Mouse (Mus musculus): Measurements from ENCODE around the gene Gm9774. TPM values are rescaled to one million over a fixed set of nuclear protein-coding genes. Genes with fewer than 3 reads are reported as not detected.

Gene Gm9774
- total and polyA plus RNA-seq, 2 experiments from 2014 or later: 2.5 to 9.2 TPM

- Histone ChIP-seq H3K27ac (ENCODE audit: low read depth, low read length) (no peak within 1 kb of the TSS), H3K4me2 (ENCODE audit: low read depth) (no peak within 1 kb of the TSS), H3K4me1 (ENCODE audit: insufficient read depth) (no peaks in the 10 kb centered on the region), H3K9ac (no peak within 1 kb of the TSS), H3K9me3 (ENCODE audit: low read length) (no peaks in the 10 kb centered on the region), H3K36me3 (ENCODE audit: insufficient read depth) (no peaks in the 10 kb centered on the region), H3K27me3 (ENCODE audit: insufficient read depth, low read length) (no peaks in the 10 kb centered on the region), H3K4me3 (ENCODE audit: low read depth, low read length) (no peak within 1 kb of the TSS)
- 95% methylated on average over 2 of the region's 2 CpGs for WGBS
- DNase-seq (no peak), ATAC-seq (no peak)
- no peak for TF ChIP-seq CTCF (IDR thresholded peaks at IDR 0.05; ENCODE audit: low read depth)
These were observed 3.1 kb upstream of the Gm9774 start, which contains the start of gene Sprr2k for GRCm38 (mm10) chr3:92432282-92432681. Sprr2k (plus strand) TSS chr3:92432582.

- no peak within 1 kb of the TSS for H3K4me3 ChIP-seq (ENCODE audit: low read depth, low read length)
- no peak within 1 kb of the TSS for H3K9ac ChIP-seq
- no peak for TF ChIP-seq CTCF (IDR thresholded peaks at IDR 0.05; ENCODE audit: low read depth)
- H3K4me1 ChIP-seq (ENCODE audit: insufficient read depth): no peaks in the 10 kb centered on the region
- ATAC-seq (no peak), DNase-seq (no peak)
- H3K27me3 ChIP-seq (ENCODE audit: insufficient read depth, low read length): no peaks in the 10 kb centered on the region
- H3K27ac ChIP-seq (ENCODE audit: low read depth, low read length): no peak within 1 kb of the TSS
- H3K4me2 ChIP-seq (ENCODE audit: low read depth): no peak within 1 kb of the TSS
- H3K9me3 ChIP-seq (ENCODE audit: low read length): no peaks in the 10 kb centered on the region
- 94% methylated on average over 2 of the region's 2 CpGs for WGBS
- H3K36me3 ChIP-seq (ENCODE audit: insufficient read depth): no peaks in the 10 kb centered on the region
These were observed 11.4 kb downstream of the Gm9774 start, which contains the start of gene Sprr2j-ps for GRCm38 (mm10) chr3:92417782-92418181. Sprr2j-ps (plus strand) TSS chr3:92418082.

GRCm38 (mm10) chr3:92407691-92408090, 21.5 kb downstream of the Gm9774 start, which contains the start of gene Sprr2i:
Sprr2i (plus strand) TSS chr3:92407991.
- WGBS: 94% methylated on average over 2 of the region's 2 CpGs
- Histone ChIP-seq H3K27me3 (ENCODE audit: insufficient read depth, low read length) (no peaks in the 10 kb centered on the region), H3K4me3 (ENCODE audit: low read depth, low read length) (no peak within 1 kb of the TSS), H3K9me3 (ENCODE audit: low read length) (no peaks in the 10 kb centered on the region), H3K27ac (ENCODE audit: low read depth, low read length) (no peak within 1 kb of the TSS), H3K9ac (no peak within 1 kb of the TSS), H3K36me3 (ENCODE audit: insufficient read depth) (no peaks in the 10 kb centered on the region), H3K4me2 (ENCODE audit: low read depth) (no peak within 1 kb of the TSS), H3K4me1 (ENCODE audit: insufficient read depth) (no peaks in the 10 kb centered on the region)
- no peak for DNase-seq
- TF ChIP-seq CTCF (IDR thresholded peaks at IDR 0.05; ENCODE audit: low read depth): no peak
- no peak for ATAC-seq

GRCm38 (mm10) chr3:92394301-92394700, 34.9 kb downstream of the Gm9774 start:
- Histone ChIP-seq H3K27ac (ENCODE audit: low read depth, low read length) (no peak overlapping the region), H3K27me3 (ENCODE audit: insufficient read depth, low read length) (no peaks in the 10 kb centered on the region), H3K4me1 (ENCODE audit: insufficient read depth) (no peaks in the 10 kb centered on the region), H3K36me3 (ENCODE audit: insufficient read depth) (no peaks in the 10 kb centered on the region), H3K4me3 (ENCODE audit: low read depth, low read length) (no peak overlapping the region), H3K4me2 (ENCODE audit: low read depth) (no peak overlapping the region), H3K9me3 (ENCODE audit: low read length) (no peaks in the 10 kb centered on the region), H3K9ac (no peak overlapping the region)
- ATAC-seq (no peak), DNase-seq (peak; percentile 4)
- WGBS: 48% methylated on average over 1 of the region's 1 CpGs
- peak; percentile 59 for TF ChIP-seq CTCF (IDR thresholded peaks at IDR 0.05; ENCODE audit: low read depth)

GRCm38 (mm10) chr3:92385385-92385784, 43.8 kb downstream of the Gm9774 start, which contains the start of gene Sprr2h:
Sprr2h (plus strand) TSS chr3:92385685.
- no peak for TF ChIP-seq CTCF (IDR thresholded peaks at IDR 0.05; ENCODE audit: low read depth)
- Histone ChIP-seq H3K36me3 (ENCODE audit: insufficient read depth) (no peaks in the 10 kb centered on the region), H3K27me3 (ENCODE audit: insufficient read depth, low read length) (no peaks in the 10 kb centered on the region), H3K4me3 (ENCODE audit: low read depth, low read length) (no peak within 1 kb of the TSS), H3K9me3 (ENCODE audit: low read length) (no peaks in the 10 kb centered on the region), H3K4me2 (ENCODE audit: low read depth) (no peak within 1 kb of the TSS), H3K9ac (no peak within 1 kb of the TSS), H3K4me1 (ENCODE audit: insufficient read depth) (no peaks in the 10 kb centered on the region), H3K27ac (ENCODE audit: low read depth, low read length) (no peak within 1 kb of the TSS)
- ATAC-seq (no peak), DNase-seq (no peak)
- 78% methylated on average over 1 of the region's 1 CpGs for WGBS

Other genes with a start within 250 kb of the Gm9774 start
- gene Sprr2a1, start 213.6 kb downstream of the Gm9774 start, total RNA-seq (2014; rRNA removed): not detected in 2 replicates
- not detected in 2 replicates for gene Sprr2a1, start 213.6 kb downstream of the Gm9774 start, polyA plus RNA-seq (2015; fragmentation: Nextera tagmentation; extraction: Ambion mirVana)
- not detected in 2 replicates for gene Sprr2a2, start 213.5 kb downstream of the Gm9774 start, total RNA-seq (2014; rRNA removed)
- not detected in 2 replicates for gene Sprr2a2, start 213.5 kb downstream of the Gm9774 start, polyA plus RNA-seq (2015; fragmentation: Nextera tagmentation; extraction: Ambion mirVana)
- gene Sprr2a3, start 144.0 kb downstream of the Gm9774 start, total RNA-seq (2014; rRNA removed): not detected in 2 replicates
- not detected in 2 replicates for gene Sprr2a3, start 144.0 kb downstream of the Gm9774 start, polyA plus RNA-seq (2015; fragmentation: Nextera tagmentation; extraction: Ambion mirVana)
- gene Sprr2b, start 112.8 kb downstream of the Gm9774 start, total RNA-seq (2014; rRNA removed): not detected in 2 replicates
- gene Sprr2b, start 112.8 kb downstream of the Gm9774 start, polyA plus RNA-seq (2015; fragmentation: Nextera tagmentation; extraction: Ambion mirVana): not detected in 2 replicates
- not detected in 2 replicates for gene Sprr2d, start 90.3 kb downstream of the Gm9774 start, total RNA-seq (2014; rRNA removed)
- not detected in 2 replicates for gene Sprr2d, start 90.3 kb downstream of the Gm9774 start, polyA plus RNA-seq (2015; fragmentation: Nextera tagmentation; extraction: Ambion mirVana)
- not detected in 2 replicates for gene Sprr2e, start 77.3 kb downstream of the Gm9774 start, total RNA-seq (2014; rRNA removed)
- not detected in 2 replicates for gene Sprr2e, start 77.3 kb downstream of the Gm9774 start, polyA plus RNA-seq (2015; fragmentation: Nextera tagmentation; extraction: Ambion mirVana)
- not detected in 2 replicates for gene Sprr2f, start 64.2 kb downstream of the Gm9774 start, total RNA-seq (2014; rRNA removed)
- gene Sprr2f, start 64.2 kb downstream of the Gm9774 start, polyA plus RNA-seq (2015; fragmentation: Nextera tagmentation; extraction: Ambion mirVana): not detected in 2 replicates
- not detected in 2 replicates for gene Sprr2h, start 43.7 kb downstream of the Gm9774 start, total RNA-seq (2014; rRNA removed)
- not detected in 2 replicates for gene Sprr2h, start 43.7 kb downstream of the Gm9774 start, polyA plus RNA-seq (2015; fragmentation: Nextera tagmentation; extraction: Ambion mirVana)
- not detected in 2 replicates for gene Sprr2i, start 21.4 kb downstream of the Gm9774 start, total RNA-seq (2014; rRNA removed)
- gene Sprr2i, start 21.4 kb downstream of the Gm9774 start, polyA plus RNA-seq (2015; fragmentation: Nextera tagmentation; extraction: Ambion mirVana): not detected in 2 replicates
- gene Sprr2j-ps, start 11.3 kb downstream of the Gm9774 start, total RNA-seq (2014; rRNA removed): not detected in 2 replicates
- not detected in 2 replicates for gene Sprr2j-ps, start 11.3 kb downstream of the Gm9774 start, polyA plus RNA-seq (2015; fragmentation: Nextera tagmentation; extraction: Ambion mirVana)
- gene Sprr2k, start 3.2 kb upstream of the Gm9774 start, total RNA-seq (2014; rRNA removed): not detected in 2 replicates
- not detected in 2 replicates for gene Sprr2k, start 3.2 kb upstream of the Gm9774 start, polyA plus RNA-seq (2015; fragmentation: Nextera tagmentation; extraction: Ambion mirVana)
- gene Sprr1b, start 9.4 kb upstream of the Gm9774 start, total RNA-seq (2014; rRNA removed): not detected in 2 replicates
- gene Sprr1b, start 9.4 kb upstream of the Gm9774 start, polyA plus RNA-seq (2015; fragmentation: Nextera tagmentation; extraction: Ambion mirVana): not detected in 2 replicates
- not detected in 2 replicates for gene Sprr3, start 29.3 kb upstream of the Gm9774 start, total RNA-seq (2014; rRNA removed)
- not detected in 2 replicates for gene Sprr3, start 29.3 kb upstream of the Gm9774 start, polyA plus RNA-seq (2015; fragmentation: Nextera tagmentation; extraction: Ambion mirVana)
- not detected in 2 replicates for gene Sprr1a, start 56.5 kb upstream of the Gm9774 start, total RNA-seq (2014; rRNA removed)
- not detected in 2 replicates for gene Sprr1a, start 56.5 kb upstream of the Gm9774 start, polyA plus RNA-seq (2015; fragmentation: Nextera tagmentation; extraction: Ambion mirVana)
- not detected in 2 replicates for gene Sprr4, start 71.1 kb upstream of the Gm9774 start, total RNA-seq (2014; rRNA removed)
- gene Sprr4, start 71.1 kb upstream of the Gm9774 start, polyA plus RNA-seq (2015; fragmentation: Nextera tagmentation; extraction: Ambion mirVana): not detected in 2 replicates
- not detected in 2 replicates for gene 2310046K23Rik, start 105.1 kb upstream of the Gm9774 start, total RNA-seq (2014; rRNA removed)
- not detected in 2 replicates for gene 2310046K23Rik, start 105.1 kb upstream of the Gm9774 start, polyA plus RNA-seq (2015; fragmentation: Nextera tagmentation; extraction: Ambion mirVana)
- gene Ivl, start 144.3 kb upstream of the Gm9774 start, total RNA-seq (2014; rRNA removed): not detected in 2 replicates
- gene Ivl, start 144.3 kb upstream of the Gm9774 start, polyA plus RNA-seq (2015; fragmentation: Nextera tagmentation; extraction: Ambion mirVana): not detected in 2 replicates
- gene Smcp, start 159.6 kb upstream of the Gm9774 start, total RNA-seq (2014; rRNA removed): not detected in 2 replicates
- gene Smcp, start 159.6 kb upstream of the Gm9774 start, polyA plus RNA-seq (2015; fragmentation: Nextera tagmentation; extraction: Ambion mirVana): not detected in 2 replicates
- gene 2210017I01Rik, start 178.1 kb upstream of the Gm9774 start, total RNA-seq (2014; rRNA removed): not detected in 2 replicates
- not detected in 2 replicates for gene 2210017I01Rik, start 178.1 kb upstream of the Gm9774 start, polyA plus RNA-seq (2015; fragmentation: Nextera tagmentation; extraction: Ambion mirVana)
- not detected in 2 replicates for gene Lce6a, start 192.2 kb upstream of the Gm9774 start, total RNA-seq (2014; rRNA removed)
- gene Lce6a, start 192.2 kb upstream of the Gm9774 start, polyA plus RNA-seq (2015; fragmentation: Nextera tagmentation; extraction: Ambion mirVana): not detected in 2 replicates
- not detected in 2 replicates for gene Lce1a1, start 218.9 kb upstream of the Gm9774 start, total RNA-seq (2014; rRNA removed)
- not detected in 2 replicates for gene Lce1a1, start 218.9 kb upstream of the Gm9774 start, polyA plus RNA-seq (2015; fragmentation: Nextera tagmentation; extraction: Ambion mirVana)
- gene Lce1b, start 227.5 kb upstream of the Gm9774 start, total RNA-seq (2014; rRNA removed): not detected in 2 replicates
- not detected in 2 replicates for gene Lce1b, start 227.5 kb upstream of the Gm9774 start, polyA plus RNA-seq (2015; fragmentation: Nextera tagmentation; extraction: Ambion mirVana)
- gene Lce1a2, start 240.9 kb upstream of the Gm9774 start, total RNA-seq (2014; rRNA removed): not detected in 2 replicates
- gene Lce1a2, start 240.9 kb upstream of the Gm9774 start, polyA plus RNA-seq (2015; fragmentation: Nextera tagmentation; extraction: Ambion mirVana): not detected in 2 replicates
- gene Lce1c, start 249.8 kb upstream of the Gm9774 start, total RNA-seq (2014; rRNA removed): not detected in 2 replicates
- not detected in 2 replicates for gene Lce1c, start 249.8 kb upstream of the Gm9774 start, polyA plus RNA-seq (2015; fragmentation: Nextera tagmentation; extraction: Ambion mirVana)

Data from forebrain, postnatal 0 days (tissue).